8 mouse cellular contexts compared by ENCODE assay signal in genomic region chr9:22066433-22066832, GRCm38 (mm10). TPM values are rescaled to one million over a fixed set of nuclear protein-coding genes. Genes with fewer than 3 reads are reported as not detected.
DNase-seq lines count a peak whose midpoint lies in the region; ATAC-seq and TF ChIP-seq lines count a peak whose summit lies in the region.
"Had no signal": no experiment of that assay in that cellular context is flagged by ENCODE, and none has a peak within 500 bp of the region (broad histone marks: within the 10 kb centered on the region; RNA-seq: fewer than 3 reads in every experiment).

No protein-coding gene starts in this region.

- TF ChIP-seq POLR2A in lung, adult 2 months (IDR thresholded peaks at IDR 0.05; ENCODE audit: borderline replicate concordance, extremely low read depth, low read depth, low read length), result no peak

- TF ChIP-seq CTCF in kidney, postnatal 0 days (IDR thresholded peaks at IDR 0.05; ENCODE audit: low read depth), result peak; percentile 87
- peak; percentile 85 for TF ChIP-seq CTCF in lung, adult 2 months (IDR thresholded peaks at IDR 0.05; ENCODE audit: insufficient read depth, low read length)
- peak; percentile 94 for TF ChIP-seq CTCF in stomach, postnatal 0 days (IDR thresholded peaks at IDR 0.05; ENCODE audit: low read depth)

- WGBS in kidney, postnatal 0 days, result 71% methylated on average over 3 of the region's 3 CpGs
- 69% methylated on average over 3 of the region's 3 CpGs for WGBS in kidney, embryonic 16.5 days
- 71% methylated on average over 3 of the region's 3 CpGs for WGBS in lung, adult 2 months
- WGBS in stomach, postnatal 0 days, result 67% methylated on average over 3 of the region's 3 CpGs

- H3K36me3 ChIP-seq in kidney, postnatal 0 days (ENCODE audit: insufficient read depth, low read length), result peaks cover 33% of the 10 kb centered on the region
- H3K36me3 ChIP-seq in kidney, embryonic 16.5 days (ENCODE audit: insufficient read depth, low read length), result peaks cover 38% of the 10 kb centered on the region
- peaks cover 21% of the 10 kb centered on the region for H3K36me3 ChIP-seq in stomach, postnatal 0 days (ENCODE audit: control insufficient read depth, insufficient read depth, low read length)

- no peak overlapping the region for H3K27ac ChIP-seq in kidney, postnatal 0 days
- H3K27ac ChIP-seq in kidney, embryonic 16.5 days (ENCODE audit: low read length), result no peak overlapping the region
- H3K27ac ChIP-seq in stomach, postnatal 0 days (replicated peaks), result no peak overlapping the region
- H3K27ac ChIP-seq: liver, embryonic 15.5 days had no signal

- ATAC-seq in kidney, postnatal 0 days (replicated peaks; ENCODE audit: low FRiP score, low read depth), result no peak
- ATAC-seq in kidney, embryonic 16.5 days (ENCODE audit: low FRiP score, low TSS enrichment), result no peak
- ATAC-seq in stomach, postnatal 0 days (ENCODE audit: low FRiP score, low TSS enrichment), result no peak

- no peaks in the 10 kb centered on the region for H3K9me3 ChIP-seq in kidney, postnatal 0 days (replicated peaks; ENCODE audit: low read length)
- H3K9me3 ChIP-seq in kidney, embryonic 16.5 days (ENCODE audit: low read length), result no peaks in the 10 kb centered on the region
- H3K9me3 ChIP-seq in stomach, postnatal 0 days (ENCODE audit: control insufficient read depth, low read length), result no peaks in the 10 kb centered on the region
- H3K9me3 ChIP-seq: liver, embryonic 15.5 days had no signal

- H3K4me1 ChIP-seq in kidney, postnatal 0 days (replicated peaks; ENCODE audit: insufficient read depth, low read length), result no peaks in the 10 kb centered on the region
- H3K4me1 ChIP-seq in kidney, embryonic 16.5 days (ENCODE audit: insufficient read depth, low read length), result peaks cover 6% of the 10 kb centered on the region
- H3K4me1 ChIP-seq in lung, adult 2 months (ENCODE audit: control insufficient read depth, insufficient read depth, low read length), result no peaks in the 10 kb centered on the region
- no peaks in the 10 kb centered on the region for H3K4me1 ChIP-seq in stomach, postnatal 0 days (replicated peaks; ENCODE audit: control insufficient read depth, insufficient read depth)

- no peaks in the 10 kb centered on the region for H3K27me3 ChIP-seq in kidney, postnatal 0 days (ENCODE audit: insufficient read depth, low read length)
- H3K27me3 ChIP-seq in kidney, embryonic 16.5 days (ENCODE audit: insufficient read depth, low read length), result no peaks in the 10 kb centered on the region
- H3K27me3 ChIP-seq in stomach, postnatal 0 days (ENCODE audit: control insufficient read depth, insufficient read depth, low read length), result no peaks in the 10 kb centered on the region
- H3K27me3 ChIP-seq: liver, embryonic 15.5 days had no signal

- H3K4me2 ChIP-seq in kidney, postnatal 0 days (ENCODE audit: low read length), result no peak overlapping the region
- H3K4me2 ChIP-seq in kidney, embryonic 16.5 days (replicated peaks; ENCODE audit: low read depth, low read length), result no peak overlapping the region
- no peak overlapping the region for H3K4me2 ChIP-seq in stomach, postnatal 0 days (replicated peaks; ENCODE audit: low read depth)
- H3K4me2 ChIP-seq: liver, embryonic 15.5 days had no signal

- DNase-seq in kidney, postnatal 0 days (ENCODE audit: low spot score), result peak; percentile 72
- DNase-seq in CD8-positive naive resting alpha-beta T cell, adult 2 months (ENCODE audit: low read depth in 2 of 2, low spot score in 2 of 2), result peak; percentile 47 to 59
- peak; percentile 70 for DNase-seq in R1 (ENCODE audit: low read depth, low spot score)
- peak; percentile 44 to 66 for DNase-seq in cerebellum, postnatal 4 days (ENCODE audit: low spot score in 2 of 2)
- peak; percentile 48 for DNase-seq in lung, adult 2 months
- DNase-seq in stomach, postnatal 0 days (ENCODE audit: low spot score), result peak; percentile 71

- TF ChIP-seq EP300 in stomach, postnatal 0 days (optimal IDR thresholded peaks at IDR 0.05), result no peak

- H3K9ac ChIP-seq in kidney, postnatal 0 days (ENCODE audit: low read depth, low read length), result no peak overlapping the region
- no peak overlapping the region for H3K9ac ChIP-seq in kidney, embryonic 16.5 days (replicated peaks; ENCODE audit: low read length)
- H3K9ac ChIP-seq in stomach, postnatal 0 days (ENCODE audit: low read length), result no peak overlapping the region
- H3K9ac ChIP-seq: liver, embryonic 15.5 days had no signal

- H3K4me3 ChIP-seq in kidney, postnatal 0 days (replicated peaks; ENCODE audit: low read depth, low read length), result no peak overlapping the region
- no peak overlapping the region for H3K4me3 ChIP-seq in kidney, embryonic 16.5 days (ENCODE audit: low read length)
- no peak overlapping the region for H3K4me3 ChIP-seq in lung, adult 2 months (replicated peaks; ENCODE audit: extremely low read depth, low read depth, low read length)
- no peak overlapping the region for H3K4me3 ChIP-seq in stomach, postnatal 0 days (ENCODE audit: low read depth, low read length)
- H3K4me3 ChIP-seq: liver, embryonic 15.5 days had no signal

RNA-seq across cellular contexts. Expression of gene Gm49318, which starts 4.6 kb away (rescaled TPM):
- polyA plus RNA-seq in kidney, postnatal 0 days (2015; fragmentation: Nextera tagmentation; extraction: Ambion mirVana), result not detected in 2 replicates
- polyA plus RNA-seq in kidney, embryonic 16.5 days (2015; fragmentation: Nextera tagmentation; extraction: Ambion mirVana), result not detected in 2 replicates
- not detected in 2 replicates for polyA plus RNA-seq in lung, adult 2 months (2012; rRNA removed)
- not detected in 2 replicates for polyA plus RNA-seq in stomach, postnatal 0 days (2015; fragmentation: Nextera tagmentation; extraction: Ambion mirVana)
- polyA plus RNA-seq: liver, embryonic 15.5 days had no signal

RNA-seq across cellular contexts. Expression of gene Zfp653, which starts 4.7 kb away (rescaled TPM):
- polyA plus RNA-seq in kidney, postnatal 0 days (2015; fragmentation: Nextera tagmentation; extraction: Ambion mirVana), result 8.3 and 8.9 TPM in 2 replicates
- 11.6 and 14.2 TPM in 2 replicates for polyA plus RNA-seq in kidney, embryonic 16.5 days (2015; fragmentation: Nextera tagmentation; extraction: Ambion mirVana)
- 20.3 and 23.1 TPM in 2 replicates for polyA plus RNA-seq in lung, adult 2 months (2012; rRNA removed)
- polyA plus RNA-seq in stomach, postnatal 0 days (2015; fragmentation: Nextera tagmentation; extraction: Ambion mirVana), result 4.4 and 5.5 TPM in 2 replicates

RNA-seq across cellular contexts. Expression of gene Elavl3, which starts 14.6 kb away (rescaled TPM):
- 0.05 and 0.12 TPM in 2 replicates for polyA plus RNA-seq in kidney, postnatal 0 days (2015; fragmentation: Nextera tagmentation; extraction: Ambion mirVana)
- 0.10 and 0.37 TPM in 2 replicates for polyA plus RNA-seq in kidney, embryonic 16.5 days (2015; fragmentation: Nextera tagmentation; extraction: Ambion mirVana)
- 0.05 and 0.06 TPM in 2 replicates for polyA plus RNA-seq in lung, adult 2 months (2012; rRNA removed)
- polyA plus RNA-seq in stomach, postnatal 0 days (2015; fragmentation: Nextera tagmentation; extraction: Ambion mirVana), result 0.73 and 1.1 TPM in 2 replicates

RNA-seq across cellular contexts. Expression of gene Ecsit, which starts 18.8 kb away (rescaled TPM):
- 56.2 and 61.3 TPM in 2 replicates for polyA plus RNA-seq in kidney, postnatal 0 days (2015; fragmentation: Nextera tagmentation; extraction: Ambion mirVana)
- polyA plus RNA-seq in kidney, embryonic 16.5 days (2015; fragmentation: Nextera tagmentation; extraction: Ambion mirVana), result 54.4 and 62.7 TPM in 2 replicates
- polyA plus RNA-seq in lung, adult 2 months (2012; rRNA removed), result 29.1 and 36.4 TPM in 2 replicates
- 31.7 and 33.1 TPM in 2 replicates for polyA plus RNA-seq in stomach, postnatal 0 days (2015; fragmentation: Nextera tagmentation; extraction: Ambion mirVana)

RNA-seq across cellular contexts. Expression of gene Cnn1, which starts 32.6 kb away (rescaled TPM):
- 27.9 and 30.8 TPM in 2 replicates for polyA plus RNA-seq in kidney, postnatal 0 days (2015; fragmentation: Nextera tagmentation; extraction: Ambion mirVana)
- polyA plus RNA-seq in kidney, embryonic 16.5 days (2015; fragmentation: Nextera tagmentation; extraction: Ambion mirVana), result 13.3 and 49.9 TPM in 2 replicates
- polyA plus RNA-seq in lung, adult 2 months (2012; rRNA removed), result 79.3 and 94.3 TPM in 2 replicates
- 851 and 1,082 TPM in 2 replicates for polyA plus RNA-seq in stomach, postnatal 0 days (2015; fragmentation: Nextera tagmentation; extraction: Ambion mirVana)
